Mouse (Mus musculus) adrenal gland, adult 2 months (tissue): ENCODE results near the gene Npc1l1. TPM values are rescaled to one million over a fixed set of nuclear protein-coding genes. Genes with fewer than 3 reads are reported as not detected.
"Not testable (repeated sequence)": the region's sequence is repeated elsewhere in the genome, so short reads cannot be mapped to it uniquely, and the experiment has no call there.

Experiments
- DNase-seq: peaks from one replicate; pipeline ENCODE4 v3.0.0; 2021
- long read RNA-seq: library from polyadenylated mRNA; stranded (forward); transcript quantifications from one replicate; pipeline ENCODE4 v2.0.0, GENCODE M21; 2021
- polyA plus RNA-seq: library from polyadenylated mRNA; depleted of rRNA; stranded (reverse); fragments of >200 nt; gene quantifications from 2 replicates; pipeline ENCODE4 v1.2.3, GENCODE M21; 2012; rRNA removed
- total RNA-seq, 2 experiments: library from RNA; stranded (reverse); gene quantifications; 2 replicates each; pipeline ENCODE4 v1.2.3; 2021

Gene Npc1l1
- total RNA-seq: not detected
- polyA plus RNA-seq: 0.18 and 0.32 TPM in 2 replicates
- long read RNA-seq: 0 reads

GRCm38 (mm10) chr11:6230012-6230411 is at the start of gene Npc1l1:
Npc1l1 (minus strand) TSS chr11:6230143.
- no peak for DNase-seq

- DNase-seq: no peak
Measured at GRCm38 (mm10) chr11:6276466-6276865, 46.5 kb upstream of the Npc1l1 start.

DNA sequence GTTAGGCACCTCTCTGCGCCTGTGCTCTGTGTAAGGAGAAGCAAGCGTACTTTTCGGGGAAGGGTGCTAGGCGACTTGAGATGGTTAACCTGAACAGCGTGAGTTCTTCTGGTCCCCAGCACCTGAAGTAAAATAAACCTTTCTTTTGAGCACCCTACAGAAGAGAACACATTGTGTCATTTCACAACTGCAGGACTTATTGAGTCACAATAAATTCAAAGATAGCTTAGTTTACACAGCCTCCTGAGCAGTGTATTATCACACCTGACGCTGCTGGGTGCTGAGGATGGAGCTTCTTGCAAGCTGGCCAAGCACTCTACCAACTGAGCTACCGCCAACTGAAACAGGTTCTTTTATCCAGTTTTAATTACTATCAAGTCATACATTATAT is 45.1 kb upstream of the Npc1l1 start:
- DNase-seq: no peak

GRCm38 (mm10) chr11:6274387-6275093 is 44.6 kb upstream of the Npc1l1 start, which contains the start of gene Tmed4:
Tmed4 (minus strand) TSS chr11:6274870.
- peak; percentile 98 for DNase-seq

GRCm38 (mm10) chr11:6273607-6274006 is 43.7 kb upstream of the Npc1l1 start:
- DNase-seq: no peak

DNA sequence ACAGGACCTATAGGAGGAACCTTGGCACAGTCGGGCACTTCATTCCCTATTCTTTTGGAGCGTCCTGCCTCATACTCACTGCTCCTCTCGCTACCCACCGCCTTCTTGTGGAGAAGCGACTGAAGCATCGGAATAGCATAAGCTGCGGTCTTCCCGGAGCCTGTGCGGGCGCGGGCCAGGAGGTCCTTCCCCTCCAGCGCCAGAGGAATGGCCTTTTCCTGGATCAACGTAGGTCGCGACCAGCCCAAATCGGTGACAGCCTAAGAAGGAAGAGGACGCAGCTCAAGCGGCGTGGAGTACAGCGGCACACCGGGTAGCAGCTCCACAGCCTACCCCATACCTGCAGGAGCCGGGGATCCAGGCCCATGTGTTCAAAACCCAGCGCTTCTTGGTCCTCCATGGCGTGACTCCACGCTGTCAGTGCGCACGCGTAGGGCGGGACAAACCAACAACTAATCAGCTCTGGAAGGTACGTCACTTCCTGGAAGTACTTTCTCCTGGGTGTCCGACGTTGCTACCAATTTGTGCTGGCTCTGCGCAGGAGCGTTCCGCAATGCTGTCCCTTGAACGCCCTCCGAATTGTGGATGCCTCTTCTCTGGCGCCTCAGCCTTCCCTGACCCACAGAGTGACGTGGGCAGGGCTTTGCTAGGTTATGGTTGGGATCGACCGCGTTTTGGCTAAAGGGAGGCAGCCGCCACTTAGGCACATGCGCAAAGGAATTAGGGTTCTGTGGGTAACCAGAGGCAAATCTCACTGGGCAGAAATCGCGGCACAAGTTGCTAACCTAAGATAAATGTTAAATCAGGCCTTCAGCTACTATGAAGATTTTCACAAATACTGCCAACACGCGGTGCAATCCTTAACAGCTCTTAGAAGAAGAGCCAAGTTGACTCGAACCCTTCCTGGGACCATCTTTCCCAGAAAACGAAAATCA is 37.6 kb upstream of the Npc1l1 start, which contains the start of gene Ddx56:
Gene Ddx56, minus strand, starts transcription at position 453 of the 935 bp plus-strand sequence.
- DNase-seq: peak; percentile 94

DNA sequence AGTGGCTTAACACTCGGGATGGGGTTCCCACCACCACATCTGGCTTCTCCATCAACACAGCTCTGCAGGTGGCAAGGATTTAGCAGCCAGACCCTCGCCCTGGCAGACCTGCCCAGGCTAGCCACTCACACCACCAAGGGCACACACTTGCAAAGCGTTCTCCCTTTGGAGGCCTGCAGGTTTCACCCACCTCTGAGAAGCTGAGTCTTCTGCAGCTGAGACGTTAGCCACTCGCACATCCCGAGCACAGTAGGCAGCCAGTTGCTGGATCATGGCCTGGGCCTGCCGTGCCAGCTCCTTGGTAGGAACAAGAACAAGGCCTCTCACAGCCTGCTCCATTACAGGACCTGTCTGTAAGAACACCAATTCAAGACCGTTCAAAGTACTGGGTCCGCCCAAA is 36.7 kb upstream of the Npc1l1 start:
- no peak for DNase-seq

GRCm38 (mm10) chr11:6261434-6262082 is 31.6 kb upstream of the Npc1l1 start:
- DNase-seq: peak; percentile 56

DNA sequence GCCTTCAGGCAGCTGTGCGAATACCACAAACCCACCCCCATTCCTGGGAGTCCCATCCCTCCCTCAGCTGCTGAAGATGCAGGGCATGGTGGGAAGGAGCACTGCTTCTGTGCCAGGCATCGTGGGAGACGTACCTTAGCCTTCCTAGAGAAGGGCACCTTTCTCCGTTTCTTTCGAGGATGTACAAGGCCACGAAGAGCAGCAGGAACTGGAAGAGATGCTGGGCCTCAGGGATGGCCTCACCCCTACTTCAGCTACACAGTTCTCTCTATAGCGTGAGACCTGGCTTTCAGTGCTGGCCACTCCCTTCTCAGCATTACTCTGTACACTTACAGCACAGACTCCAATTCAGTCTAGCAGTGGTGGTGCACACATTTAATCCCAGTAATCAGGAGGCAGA is 29.5 kb upstream of the Npc1l1 start:
- no peak for DNase-seq

DNA sequence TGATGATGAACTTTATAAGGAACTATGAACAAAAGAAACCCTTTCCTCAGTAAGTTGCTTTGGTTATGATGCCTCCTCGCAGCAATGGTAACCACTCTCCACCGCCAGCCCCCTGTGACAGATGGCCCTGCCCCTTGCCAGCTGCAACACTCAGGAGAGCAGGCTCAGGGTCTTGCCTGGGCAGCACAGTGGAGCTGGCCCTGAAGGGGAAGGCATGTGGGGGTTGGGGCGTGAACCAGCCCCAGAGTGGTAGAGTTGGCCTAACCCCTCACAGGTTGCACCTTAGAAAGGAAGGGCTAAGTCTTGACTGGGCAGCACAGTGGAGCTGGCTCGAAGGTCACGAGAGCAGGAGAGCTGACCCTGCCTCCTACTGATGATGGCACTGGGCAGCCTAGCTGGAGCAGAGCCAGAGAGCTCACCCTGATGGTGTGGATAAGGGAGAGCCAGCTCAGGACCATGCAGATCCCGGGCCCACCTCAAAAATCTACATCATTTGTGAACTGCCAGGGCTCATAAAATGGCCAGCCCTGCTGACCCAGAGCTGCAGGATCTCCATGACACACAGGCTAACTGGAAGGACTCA is 26.6 kb upstream of the Npc1l1 start:
- DNase-seq: peak; percentile 37

GRCm38 (mm10) chr11:6254602-6255001 is 24.7 kb upstream of the Npc1l1 start:
- DNase-seq: not testable (repeated sequence)

DNA sequence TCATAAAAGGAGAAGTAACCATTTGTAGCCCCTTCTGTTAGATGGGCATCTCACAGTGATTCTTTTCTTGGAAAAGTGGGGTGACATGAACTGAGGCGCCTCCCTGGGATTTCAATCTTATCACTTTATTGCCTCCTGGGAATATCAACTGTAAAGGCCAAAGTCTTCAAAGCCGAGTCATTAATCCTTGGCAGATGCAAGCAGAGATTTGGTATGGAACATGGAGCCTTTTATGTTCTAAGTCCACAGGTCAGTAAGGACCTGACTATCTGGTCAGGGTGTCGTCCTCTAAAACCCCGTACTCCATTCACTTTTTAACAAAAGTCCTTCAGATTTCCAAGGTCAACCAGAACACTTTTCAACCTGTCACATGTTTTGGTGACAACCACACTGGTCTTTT is 22.9 kb upstream of the Npc1l1 start:
- DNase-seq: no peak

- DNase-seq: no peak
Measured at GRCm38 (mm10) chr11:6252248-6252647, 22.3 kb upstream of the Npc1l1 start.

DNA sequence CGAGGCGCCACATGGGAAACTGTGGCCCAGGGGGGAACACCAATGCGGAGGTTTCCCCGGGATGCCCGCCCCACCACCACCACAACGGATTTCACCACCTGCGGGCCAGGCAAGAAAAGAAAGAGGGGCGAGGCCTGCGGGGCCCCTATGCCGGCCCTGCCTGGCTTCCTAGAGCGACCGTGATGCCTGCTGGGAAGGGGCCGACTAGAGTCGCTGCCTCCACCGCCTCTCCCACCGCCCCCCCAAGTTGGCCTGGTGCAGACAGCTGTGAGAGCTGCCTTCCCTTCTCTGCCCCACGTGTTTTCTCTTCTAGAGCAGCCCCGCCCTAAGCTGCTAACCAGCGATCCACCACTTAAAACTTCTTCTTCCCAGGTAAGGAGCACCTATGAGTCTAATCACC is 14.8 kb upstream of the Npc1l1 start:
- DNase-seq: no peak

GRCm38 (mm10) chr11:6233025-6233424 is 3.1 kb upstream of the Npc1l1 start:
- no peak for DNase-seq

DNA sequence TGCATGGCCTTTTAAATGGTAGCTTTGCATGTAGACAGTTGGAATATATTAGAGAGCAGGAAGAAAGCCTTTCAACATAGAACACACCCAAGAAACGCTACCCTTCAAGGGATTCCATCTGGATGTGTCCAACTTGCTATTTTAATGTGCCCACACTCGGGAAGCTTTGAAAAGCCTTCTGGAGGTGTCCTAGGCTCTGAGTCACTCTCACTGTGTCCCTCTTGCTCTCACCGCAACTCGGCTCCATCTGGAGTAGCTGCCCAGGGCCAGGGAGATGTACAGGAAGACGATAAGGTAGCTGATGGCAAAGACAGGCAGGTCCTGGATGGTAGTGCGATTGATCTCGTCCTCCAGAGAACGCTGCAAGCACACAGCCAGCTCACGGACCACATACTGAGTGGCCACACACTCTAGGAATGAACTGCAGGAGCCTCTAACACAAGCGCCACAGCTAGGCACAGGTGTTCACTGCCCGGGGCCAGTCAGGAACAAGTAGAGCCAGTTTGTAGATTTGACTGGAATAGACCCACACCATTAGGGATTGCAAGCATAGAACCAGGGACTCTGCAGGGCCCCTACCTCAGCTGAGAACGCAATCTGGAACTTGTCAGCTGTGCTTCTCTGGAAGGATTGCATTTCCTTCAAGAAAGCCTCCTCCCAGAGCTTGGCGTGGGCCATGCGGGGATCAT is 5.3 kb downstream of the Npc1l1 start:
- DNase-seq: no peak

GRCm38 (mm10) chr11:6222187-6222586 is 7.8 kb downstream of the Npc1l1 start:
- DNase-seq: no peak

GRCm38 (mm10) chr11:6219967-6220366 is 10.0 kb downstream of the Npc1l1 start:
- no peak for DNase-seq

- DNase-seq: no peak
Measured at GRCm38 (mm10) chr11:6218189-6218896, 11.6 kb downstream of the Npc1l1 start.

DNA sequence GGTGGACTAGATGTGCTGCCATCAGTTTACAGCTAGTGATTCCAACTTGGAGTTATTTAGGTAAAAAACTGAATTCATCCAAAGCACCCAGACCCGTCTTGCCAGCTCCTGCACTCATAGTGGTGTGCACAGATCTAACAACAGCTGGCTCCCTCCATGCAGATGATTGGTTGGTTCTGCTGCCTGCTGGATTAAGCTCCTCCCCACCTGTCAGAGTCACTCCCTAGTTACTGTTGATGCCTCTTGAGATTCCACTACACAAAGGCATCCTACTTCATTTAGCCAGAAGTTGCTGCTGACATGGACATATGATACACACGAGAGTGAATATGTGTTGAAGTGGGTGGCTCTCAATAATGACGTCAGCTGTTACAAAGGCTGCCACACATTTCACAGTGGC is 13.1 kb downstream of the Npc1l1 start:
- DNase-seq: no peak

DNA sequence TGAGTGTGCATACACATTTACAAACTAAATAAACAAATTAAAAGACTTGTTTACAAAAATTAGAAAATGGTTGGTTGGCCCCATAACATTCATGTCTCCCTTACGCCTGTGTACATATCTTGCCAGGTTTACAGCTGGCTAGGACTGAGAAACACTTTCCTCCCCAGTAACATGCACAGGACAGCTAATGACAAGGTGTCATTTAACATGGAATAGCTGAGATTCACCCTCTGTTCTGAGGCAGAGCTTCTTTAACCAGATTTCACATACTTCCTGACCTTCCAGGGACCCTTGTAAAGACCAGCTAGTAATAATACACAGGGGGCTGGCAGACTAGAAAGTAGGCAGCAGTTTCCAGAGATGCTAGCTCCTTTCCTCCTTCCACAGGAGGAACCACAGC is 21.8 kb downstream of the Npc1l1 start:
- no peak for DNase-seq
